Mouse (Mus musculus) heart, adult 2 months (tissue): ENCODE measurements around the gene H13. TPM values are rescaled to one million over a fixed set of nuclear protein-coding genes. Genes with fewer than 3 reads are reported as not detected.
A peak's percentile ranks its signal among the peaks of the same experiment; 100 is the strongest.

Experiments
- DNase-seq, 2 experiments: peaks; one replicate each; pipeline ENCODE4 v3.0.0; 2021
- H3K27ac ChIP-seq: fragments of 200-600 bp; 2 replicates; pipeline ENCODE4 v1.8.1; 2022
- H3K27me3 ChIP-seq: fragments of 200-500 bp; 2 replicates; pipeline ENCODE4 v1.6.1; 2012; ENCODE audit warnings: mild to moderate bottlenecking, low read length, inconsistent platforms, mixed read lengths; ENCODE audit not compliant: control insufficient read depth, insufficient read depth
- H3K36me3 ChIP-seq: fragments of 200-500 bp; 2 replicates; pipeline ENCODE4 v1.6.1; 2012; ENCODE audit warnings: low read length, inconsistent platforms; ENCODE audit not compliant: control insufficient read depth, insufficient read depth
- H3K4me1 ChIP-seq: fragments of 200-500 bp; 2 replicates; pipeline ENCODE4 v1.6.1; 2011; ENCODE audit warnings: low read length; ENCODE audit not compliant: control insufficient read depth, insufficient read depth
- H3K4me3 ChIP-seq: fragments of 200-600 bp; 2 replicates; pipeline ENCODE4 v1.8.1; 2022
- H3K79me2 ChIP-seq: fragments of 200-500 bp; replicated peaks from 2 replicates; pipeline ENCODE4 v1.6.1; 2012; ENCODE audit warnings: mild to moderate bottlenecking, inconsistent platforms, low read length, moderate library complexity, mixed read lengths; ENCODE audit not compliant: control insufficient read depth, insufficient read depth
- H3K9ac ChIP-seq: fragments of 200-500 bp; 2 replicates; pipeline ENCODE4 v1.6.1; 2012; ENCODE audit warnings: low read depth, mild to moderate bottlenecking, control low read depth, inconsistent platforms, low read length, mixed read lengths
- CTCF ChIP-seq: fragments of 200-600 bp; IDR thresholded peaks from 2 replicates; pipeline ENCODE4 v1.8.1; 2022; ENCODE audit warnings: antibody characterized with exemption, mild to moderate bottlenecking, moderate library complexity
- EP300 ChIP-seq: fragments of 200-500 bp; IDR thresholded peaks from 2 replicates; pipeline ENCODE4 v1.6.1; 2011; ENCODE audit warnings: low read depth, low read length, control low read depth; ENCODE audit not compliant: insufficient read depth
- POLR2A ChIP-seq: fragments of 200-500 bp; IDR thresholded peaks from 2 replicates; pipeline ENCODE4 v1.6.1; 2011; ENCODE audit warnings: mild to moderate bottlenecking, low read depth, low read length, control low read depth; ENCODE audit not compliant: insufficient read depth
- WGBS: fragments of 180-500 bp; shearing (Covaris S2); methylation state at CpG from one replicate; pipeline ENCODE4 v1.1.7; 2018; 5-methylcytosine and 5-hydroxymethylcytosine counted together
- intact Hi-C: fragments of 180-260 bp; cut with DNase I; formaldehyde crosslinking; loops from one replicate; pipeline ENCODE4 v1.15.1; 2025
- polyA plus RNA-seq: library from polyadenylated mRNA; depleted of rRNA; stranded (reverse); fragments of >200 nt; gene quantifications from 2 replicates; pipeline ENCODE4 v1.2.3, GENCODE M21; 2012
- total RNA-seq, 2 experiments: library from RNA; stranded (reverse); gene quantifications; 2 replicates each; pipeline ENCODE4 v1.2.3; 2021

H13 gene
- total and polyA plus RNA-seq, 3 experiments, result 33.9 to 43.5 (median 37.6) TPM

DNA sequence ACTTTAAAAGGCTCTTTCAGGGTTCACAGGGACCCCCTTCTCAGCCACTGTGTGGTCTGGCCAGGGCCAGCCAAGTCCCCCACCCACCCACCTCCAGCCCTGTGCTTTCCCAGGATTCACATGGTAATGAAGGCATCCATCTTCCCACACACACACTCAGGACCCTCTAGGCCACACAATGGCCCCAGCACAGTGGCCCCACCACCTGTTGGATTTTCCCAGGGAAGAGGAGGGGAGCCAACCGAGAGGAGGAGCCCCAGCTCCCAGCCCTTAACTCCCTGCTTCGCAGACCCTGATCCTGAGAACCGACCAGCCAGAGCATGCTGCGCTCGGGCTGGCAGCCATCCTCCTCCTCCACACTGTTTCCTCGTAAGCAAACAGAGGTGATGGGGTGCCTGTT, 48.8 kb downstream of the H13 start:
- no peaks in the 10 kb centered on the region for H3K27me3 ChIP-seq
- no peak overlapping the region for H3K4me3 ChIP-seq
- DNase-seq, result no peak
- no peak overlapping the region for H3K27ac ChIP-seq
- WGBS, result 85% methylated on average over 6 of the region's 6 CpGs
- intact Hi-C loops, result no loop called here
- H3K79me2 ChIP-seq, result no peaks in the 10 kb centered on the region
- H3K9ac ChIP-seq, result no peak overlapping the region
- no peaks in the 10 kb centered on the region for H3K36me3 ChIP-seq
- H3K4me1 ChIP-seq, result peaks cover 2% of the 10 kb centered on the region
- TF ChIP-seq CTCF, result no peak
- no peak for TF ChIP-seq POLR2A
- TF ChIP-seq EP300, result no peak

DNA sequence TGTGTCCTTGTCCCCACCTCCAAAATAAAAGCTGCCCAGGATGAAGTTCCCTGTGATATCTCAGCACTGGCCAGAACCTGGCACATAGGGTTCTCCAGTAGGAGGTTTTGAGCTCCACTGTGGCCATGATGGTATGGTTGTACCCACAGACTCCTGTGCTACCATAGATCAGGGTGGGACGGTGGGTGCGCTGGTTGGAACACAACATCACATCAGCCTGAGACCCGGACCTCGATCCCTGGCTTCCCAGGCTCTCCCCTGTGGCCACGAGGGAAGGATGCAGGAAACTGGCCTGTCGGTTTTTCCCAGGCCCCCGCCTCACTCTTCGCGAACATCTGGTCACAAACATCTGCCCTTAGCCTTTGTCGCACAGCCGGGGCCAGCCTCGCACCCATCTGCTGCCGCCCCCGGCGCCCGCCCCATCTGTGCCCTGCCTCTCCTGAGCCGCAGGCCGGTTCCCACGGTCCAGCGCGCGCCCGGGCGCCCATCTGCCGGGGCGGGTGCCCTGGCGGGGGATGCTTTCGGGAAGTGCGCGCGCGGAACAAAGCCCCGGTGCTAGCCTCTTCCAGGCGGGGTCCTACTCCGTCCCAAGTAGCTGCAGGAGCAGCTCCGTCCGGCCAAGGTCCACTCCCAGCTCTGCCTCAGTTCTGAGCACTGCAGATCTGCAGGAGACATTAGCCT, 54.5 kb downstream of the H13 start:
- peaks cover 12% of the 10 kb centered on the region for H3K4me1 ChIP-seq
- no peaks in the 10 kb centered on the region for H3K36me3 ChIP-seq
- WGBS, result 10% methylated on average over 37 of the region's 37 CpGs
- H3K27me3 ChIP-seq, result no peaks in the 10 kb centered on the region
- H3K27ac ChIP-seq, result peak overlapping the region; percentile 93
- TF ChIP-seq EP300, result no peak; the same call in 1 of the 2 replicates
- TF ChIP-seq CTCF, result peak; percentile 18; the same call in 1 of the 2 replicates
- peak; percentile 93 for TF ChIP-seq POLR2A
- no peaks in the 10 kb centered on the region for H3K79me2 ChIP-seq
- H3K4me3 ChIP-seq, result peak overlapping the region; percentile 33
- peak overlapping the region; percentile 71 for H3K9ac ChIP-seq
- intact Hi-C loops, result loop anchor here (1.0 kb wide), 2 partner anchors 13 to 16 kb away; partner anchors contain the start of gene Id1
- DNase-seq, result peak; percentile 81 to 84

DNA sequence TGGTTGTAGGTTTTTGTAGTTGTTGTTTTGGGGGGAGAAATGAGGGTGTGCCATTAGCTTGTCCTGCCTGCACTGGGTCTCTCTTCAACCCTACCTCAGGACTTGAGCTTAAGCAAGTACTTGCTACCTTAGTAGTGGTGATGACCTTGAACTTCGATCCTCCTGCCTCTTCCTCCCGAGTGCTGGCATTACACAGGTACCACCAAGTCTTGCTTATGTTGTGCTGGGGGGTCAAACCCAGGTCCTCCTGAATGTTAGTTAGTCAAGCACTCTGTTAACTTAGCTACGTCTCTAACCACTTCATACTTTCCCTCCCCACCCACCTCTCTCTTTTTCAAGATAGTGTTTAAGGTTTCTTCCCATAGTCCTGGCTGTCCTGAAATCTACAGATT, 55.1 kb downstream of the H13 start:
- intact Hi-C loops, result loop anchor here (1.0 kb wide), 2 partner anchors 12 to 17 kb away; partner anchors contain the start of gene Id1
- TF ChIP-seq EP300 (no peak), POLR2A (no peak), CTCF (no peak)
- peak overlapping the region; percentile 93 for H3K27ac ChIP-seq

DNA sequence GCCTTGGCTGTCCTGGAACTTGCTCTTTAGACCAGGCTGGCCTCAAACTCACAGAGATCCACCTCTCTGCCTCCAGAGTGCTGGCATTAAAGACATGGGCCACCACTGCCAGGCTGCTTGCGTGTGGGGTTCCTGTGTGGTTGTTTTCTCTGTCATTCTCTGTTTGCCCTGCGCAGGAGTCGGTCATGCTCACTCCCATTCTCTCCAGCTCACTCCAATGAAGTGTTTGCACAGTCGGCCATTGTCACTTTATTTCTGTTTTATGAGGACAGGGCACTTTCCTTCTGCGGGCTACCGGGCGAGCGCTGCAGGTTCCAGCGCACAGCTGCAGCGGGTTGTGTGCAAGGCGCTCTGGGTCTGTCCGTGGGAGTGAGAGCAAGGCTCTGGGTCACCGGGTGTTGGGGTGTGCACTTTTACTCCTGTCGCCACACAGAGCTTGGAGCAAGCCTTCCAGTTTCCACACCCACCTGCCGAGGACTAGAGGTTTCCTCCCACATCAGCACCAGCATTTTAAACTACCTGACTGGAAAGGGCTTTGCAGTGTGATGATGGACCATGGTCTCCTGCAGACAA, 56.0 kb downstream of the H13 start:
- 64% methylated on average over 15 of the region's 15 CpGs for WGBS
- Histone ChIP-seq H3K79me2 (no peaks in the 10 kb centered on the region), H3K4me3 (peak overlapping the region; percentile 6; the same call in 1 of the 2 replicates), H3K9ac (peak overlapping the region; percentile 50), H3K27ac (peak overlapping the region; percentile 93), H3K36me3 (no peaks in the 10 kb centered on the region), H3K4me1 (peaks cover 23% of the 10 kb centered on the region), H3K27me3 (no peaks in the 10 kb centered on the region)
- intact Hi-C loops, result no loop called here
- TF ChIP-seq CTCF, result no peak
- no peak for TF ChIP-seq EP300
- peak; percentile 70 for TF ChIP-seq POLR2A
- DNase-seq, result peak in 1 of 2 experiments; percentile 49

More for the DNA sequence above, 55.1 kb downstream of the H13 start:
- Histone ChIP-seq H3K79me2 (no peaks in the 10 kb centered on the region), H3K9ac (peak overlapping the region; percentile 71), H3K36me3 (no peaks in the 10 kb centered on the region), H3K27me3 (no peaks in the 10 kb centered on the region), H3K4me1 (peaks cover 16% of the 10 kb centered on the region), H3K4me3 (peak overlapping the region; percentile 33)
- no peak for DNase-seq
- WGBS, result 56% methylated on average over 3 of the region's 3 CpGs

DNA sequence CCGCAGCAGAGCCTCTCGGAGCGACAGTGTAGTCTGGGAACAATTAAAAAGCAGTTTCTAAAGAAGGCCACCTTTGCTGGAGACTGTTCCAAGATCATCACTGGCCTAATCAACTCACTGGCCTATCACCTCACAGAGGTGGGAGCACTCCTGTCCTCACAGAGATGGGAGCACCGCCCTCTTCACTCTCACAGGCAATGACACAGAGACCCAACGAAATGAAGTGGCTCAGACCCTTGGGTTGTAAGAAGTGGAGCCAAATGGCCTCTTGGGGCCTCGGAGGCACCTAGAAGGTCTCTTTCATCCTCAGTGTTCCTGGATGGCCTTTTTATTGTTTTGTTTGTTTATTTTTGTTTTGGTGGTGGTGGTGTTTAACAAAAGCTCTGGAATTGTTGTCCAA, 57.0 kb downstream of the H13 start:
- no peak overlapping the region for H3K4me3 ChIP-seq
- no peak for TF ChIP-seq POLR2A
- TF ChIP-seq EP300, result no peak
- no peak for TF ChIP-seq CTCF
- H3K27me3 ChIP-seq, result no peaks in the 10 kb centered on the region
- no peak for DNase-seq
- H3K27ac ChIP-seq, result peak overlapping the region; percentile 93
- H3K36me3 ChIP-seq, result no peaks in the 10 kb centered on the region
- H3K79me2 ChIP-seq, result no peaks in the 10 kb centered on the region
- no peak overlapping the region for H3K9ac ChIP-seq
- 86% methylated on average over 6 of the region's 6 CpGs for WGBS
- intact Hi-C loops, result no loop called here
- H3K4me1 ChIP-seq, result peaks cover 25% of the 10 kb centered on the region

DNA sequence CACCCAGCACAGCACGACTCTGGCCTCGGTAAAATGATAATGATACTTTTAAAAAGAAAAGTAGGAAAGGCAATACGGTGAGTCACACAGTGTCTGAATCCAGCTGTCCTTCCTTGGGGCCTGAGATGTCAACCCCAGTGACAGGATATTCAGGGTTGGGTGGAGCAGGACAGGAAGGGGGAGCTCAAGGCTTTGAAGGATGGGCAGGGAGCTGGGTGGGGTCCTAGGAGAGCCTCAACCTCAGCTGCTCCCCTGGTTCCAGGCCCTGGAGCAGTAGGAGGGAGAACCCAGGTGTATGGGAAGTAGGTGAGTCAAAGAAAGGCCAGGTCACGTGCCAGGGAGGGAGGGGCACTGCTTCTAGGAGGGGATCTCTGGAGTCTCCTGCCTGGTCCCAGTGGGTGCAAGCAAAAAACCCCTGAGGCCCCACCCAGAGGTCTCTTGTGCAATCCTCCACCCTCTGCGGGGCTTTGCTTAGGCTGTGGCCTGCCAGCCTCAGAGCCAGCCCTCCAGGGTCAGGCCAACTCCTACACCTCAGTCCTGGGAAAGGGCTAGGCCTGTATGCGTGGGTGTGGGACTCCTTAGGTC, 57.6 kb downstream of the H13 start:
- Histone ChIP-seq H3K4me3 (peak overlapping the region; percentile 44), H3K9ac (peak overlapping the region; percentile 69), H3K79me2 (no peaks in the 10 kb centered on the region), H3K4me1 (peaks cover 25% of the 10 kb centered on the region), H3K27ac (peak overlapping the region; percentile 93), H3K27me3 (no peaks in the 10 kb centered on the region), H3K36me3 (no peaks in the 10 kb centered on the region)
- TF ChIP-seq CTCF (no peak), POLR2A (peak; percentile 74), EP300 (peak; percentile 51; the same call in 1 of the 2 replicates)
- DNase-seq, result peak; percentile 65 to 71
- WGBS, result 43% methylated on average over 6 of the region's 6 CpGs
- intact Hi-C loops, result loop anchor here (1.0 kb wide), 1 partner anchor 11 kb away; no protein-coding TSS in a partner anchor
